Mouse (Mus musculus) liver, embryonic 13.5 days (tissue): ENCODE measurements at regions not wholly inside any gene's neighbourhood (a gene's known extent, or its start where the extent isn't known, plus 50 kb on each side); places are given as distances from the start of the nearest gene placed in this dataset.
"Not testable (repeated sequence)": the region's sequence is repeated elsewhere in the genome, so short reads cannot be mapped to it uniquely, and the experiment has no call there.

ENCODE experiments used
- ATAC-seq: fragments of 200-750 bp; cut with Nextera tagmentation; 2 replicates; pipeline ENCODE4 v1.8.0; 2017; ENCODE audit warnings: low read depth, mild to moderate bottlenecking, moderate number of reproducible peaks, moderate library complexity
- DNase-seq: peaks from one replicate; pipeline ENCODE4 v3.0.0; 2022
- H3K27ac ChIP-seq: fragments of 300-500 bp; sonication (generic); 2 replicates; pipeline ENCODE4 v1.5.1; 2015; ENCODE audit warnings: moderate library complexity, mild to moderate bottlenecking, inconsistent platforms
- H3K27me3 ChIP-seq: fragments of 300-500 bp; sonication (generic); 2 replicates; pipeline ENCODE4 v1.6.1; 2015; ENCODE audit warnings: mild to moderate bottlenecking, inconsistent platforms
- H3K36me3 ChIP-seq: fragments of 300-500 bp; sonication (generic); 2 replicates; pipeline ENCODE4 v1.6.1; 2015; ENCODE audit warnings: mild to moderate bottlenecking, inconsistent platforms
- H3K4me1 ChIP-seq: fragments of 300-500 bp; sonication (generic); replicated peaks from 2 replicates; pipeline ENCODE4 v1.6.1; 2015; ENCODE audit warnings: inconsistent platforms
- H3K4me2 ChIP-seq: fragments of 300-500 bp; sonication (generic); 2 replicates; pipeline ENCODE4 v1.6.1; 2015; ENCODE audit warnings: inconsistent platforms, mild to moderate bottlenecking, moderate library complexity
- H3K4me3 ChIP-seq: fragments of 300-500 bp; sonication (generic); replicated peaks from 2 replicates; pipeline ENCODE4 v1.5.1; 2015; ENCODE audit warnings: mild to moderate bottlenecking, inconsistent platforms
- H3K9ac ChIP-seq: fragments of 300-500 bp; sonication (generic); 2 replicates; pipeline ENCODE4 v1.6.1; 2015; ENCODE audit warnings: mild to moderate bottlenecking, inconsistent platforms
- H3K9me3 ChIP-seq: fragments of 300-500 bp; sonication (generic); replicated peaks from 2 replicates; pipeline ENCODE4 v1.6.1; 2016; ENCODE audit warnings: inconsistent platforms
- WGBS: fragments of 180-500 bp; shearing (Covaris S2); methylation state at CpG from one replicate; pipeline ENCODE4 v1.1.7; 2015; ENCODE audit not compliant: insufficient replicate concordance; 5-methylcytosine and 5-hydroxymethylcytosine counted together

DNA sequence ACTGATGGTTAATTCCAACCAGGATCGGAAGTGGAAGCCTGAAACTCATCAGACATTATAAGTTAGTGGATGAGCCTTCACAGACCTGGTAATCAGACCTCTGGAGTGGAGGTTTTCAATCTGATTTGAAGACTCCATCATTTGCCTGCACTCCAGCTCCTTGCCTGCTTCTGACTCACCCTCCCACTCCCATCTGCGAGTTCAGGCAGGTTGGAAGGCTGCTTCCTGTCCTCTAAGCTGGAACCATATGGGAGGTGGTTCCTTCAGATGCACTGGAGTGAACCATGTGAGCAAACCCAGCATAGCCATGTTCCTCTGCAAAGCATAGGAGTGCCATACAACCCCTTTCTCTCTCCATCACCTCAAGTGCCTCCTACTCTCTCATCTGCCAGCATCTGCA is 114.6 kb downstream of the Spata19 start:
- no peak overlapping the region for H3K27ac ChIP-seq
- H3K4me2 ChIP-seq, result no peak overlapping the region
- ATAC-seq, result no peak
- DNase-seq, result no peak
- no peak overlapping the region for H3K4me3 ChIP-seq
- no peak overlapping the region for H3K9ac ChIP-seq
- 35% methylated on average over 2 of the region's 2 CpGs for WGBS
- H3K27me3 ChIP-seq, result no peaks in the 10 kb centered on the region
- H3K36me3 ChIP-seq, result no peaks in the 10 kb centered on the region
- H3K9me3 ChIP-seq, result no peaks in the 10 kb centered on the region
- no peaks in the 10 kb centered on the region for H3K4me1 ChIP-seq

DNA sequence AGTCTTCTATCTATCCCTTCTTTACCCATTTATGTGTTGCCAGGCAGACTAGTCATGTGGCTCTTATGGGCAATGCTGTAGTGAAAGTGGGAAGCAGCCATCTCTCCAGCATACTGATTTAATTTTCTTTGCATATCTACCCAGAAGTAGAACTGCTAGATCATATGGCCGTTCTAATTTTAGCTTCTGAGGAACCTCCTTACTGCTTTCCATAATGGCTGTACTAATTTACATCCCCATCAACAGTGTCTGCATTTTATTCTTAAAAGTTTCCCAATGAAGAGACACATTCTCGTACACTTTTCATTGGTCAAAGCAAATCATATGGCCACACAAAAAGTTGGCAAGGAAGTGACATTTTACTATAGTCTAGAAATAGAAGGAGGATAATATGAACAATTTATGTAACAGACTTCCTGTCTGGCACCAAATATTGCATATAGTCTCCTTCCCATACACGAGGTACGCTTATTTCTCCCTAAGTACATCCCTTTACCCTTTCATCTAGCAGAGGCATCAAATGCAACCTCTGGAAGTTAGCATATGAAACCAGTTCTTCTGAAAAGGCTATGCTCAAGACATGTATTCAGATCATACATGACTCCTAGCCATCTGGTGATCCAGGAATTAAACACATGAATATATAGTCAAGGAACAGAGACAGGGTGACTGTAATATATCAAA is 119.0 kb downstream of the Spata19 start:
- no peak overlapping the region for H3K4me2 ChIP-seq
- H3K27ac ChIP-seq, result no peak overlapping the region
- H3K27me3 ChIP-seq, result no peaks in the 10 kb centered on the region
- WGBS, result 65% methylated on average over 4 of the region's 4 CpGs
- H3K9me3 ChIP-seq, result no peaks in the 10 kb centered on the region
- no peaks in the 10 kb centered on the region for H3K4me1 ChIP-seq
- H3K4me3 ChIP-seq, result no peak overlapping the region
- DNase-seq (no peak), ATAC-seq (no peak)
- H3K9ac ChIP-seq, result no peak overlapping the region
- no peaks in the 10 kb centered on the region for H3K36me3 ChIP-seq

GRCm38 (mm10) chr9:27518031-27518430 is 121.4 kb downstream of the Spata19 start:
- H3K4me1 ChIP-seq, result no peaks in the 10 kb centered on the region
- no peaks in the 10 kb centered on the region for H3K36me3 ChIP-seq
- no peak overlapping the region for H3K9ac ChIP-seq
- no peaks in the 10 kb centered on the region for H3K9me3 ChIP-seq
- no peak overlapping the region for H3K4me3 ChIP-seq
- DNase-seq (no peak), ATAC-seq (no peak)
- no peaks in the 10 kb centered on the region for H3K27me3 ChIP-seq
- H3K27ac ChIP-seq, result no peak overlapping the region
- 54% methylated on average over 4 of the region's 4 CpGs for WGBS
- no peak overlapping the region for H3K4me2 ChIP-seq

GRCm38 (mm10) chr9:27519711-27520110 is 123.1 kb downstream of the Spata19 start:
- Histone ChIP-seq H3K4me2 (no peak overlapping the region), H3K4me3 (no peak overlapping the region), H3K9me3 (no peaks in the 10 kb centered on the region), H3K27me3 (no peaks in the 10 kb centered on the region), H3K4me1 (no peaks in the 10 kb centered on the region), H3K9ac (no peak overlapping the region), H3K36me3 (no peaks in the 10 kb centered on the region), H3K27ac (no peak overlapping the region)
- 44% methylated on average over 5 of the region's 5 CpGs for WGBS
- ATAC-seq (no peak), DNase-seq (no peak)

GRCm38 (mm10) chr9:27521181-27521580 is 124.6 kb downstream of the Spata19 start:
- Histone ChIP-seq H3K4me2 (no peak overlapping the region), H3K36me3 (no peaks in the 10 kb centered on the region), H3K9me3 (no peaks in the 10 kb centered on the region), H3K27me3 (no peaks in the 10 kb centered on the region), H3K4me3 (no peak overlapping the region), H3K27ac (no peak overlapping the region), H3K9ac (no peak overlapping the region), H3K4me1 (no peaks in the 10 kb centered on the region)
- DNase-seq (no peak), ATAC-seq (no peak)
- 33% methylated on average over 3 of the region's 3 CpGs for WGBS

- no peaks in the 10 kb centered on the region for H3K27me3 ChIP-seq
- WGBS, result 68% methylated on average over 3 of the region's 3 CpGs
- H3K4me2 ChIP-seq, result no peak overlapping the region
- H3K36me3 ChIP-seq, result no peaks in the 10 kb centered on the region
- no peak overlapping the region for H3K9ac ChIP-seq
- H3K27ac ChIP-seq, result no peak overlapping the region
- DNase-seq (no peak), ATAC-seq (no peak)
- no peaks in the 10 kb centered on the region for H3K9me3 ChIP-seq
- no peaks in the 10 kb centered on the region for H3K4me1 ChIP-seq
- no peak overlapping the region for H3K4me3 ChIP-seq
Observed at GRCm38 (mm10) chr9:27526681-27527080, 130.1 kb downstream of the Spata19 start.

DNA sequence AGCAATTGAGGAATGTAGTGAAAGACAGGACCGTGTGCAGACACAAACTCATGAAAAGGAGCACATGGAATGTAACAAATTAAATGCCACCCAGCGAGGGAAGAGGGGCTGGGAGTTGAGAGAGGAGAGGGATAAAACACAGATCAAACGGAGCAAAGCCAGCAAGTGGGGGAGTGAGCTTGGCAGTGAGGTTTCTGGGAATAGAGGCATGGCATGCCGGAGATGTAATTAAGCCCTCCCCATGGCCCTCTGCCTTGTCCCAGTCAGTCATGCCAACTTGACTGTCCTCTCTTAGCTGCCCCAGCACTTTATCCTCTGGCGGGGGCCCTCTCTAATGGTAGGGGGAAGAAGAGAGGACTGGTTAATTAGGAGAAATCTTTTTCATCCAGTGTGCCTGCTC is 141.9 kb downstream of the Spata19 start:
- no peaks in the 10 kb centered on the region for H3K4me1 ChIP-seq
- no peaks in the 10 kb centered on the region for H3K36me3 ChIP-seq
- no peak overlapping the region for H3K4me2 ChIP-seq
- H3K27ac ChIP-seq, result no peak overlapping the region
- no peak for DNase-seq
- 44% methylated on average over 5 of the region's 5 CpGs for WGBS
- ATAC-seq, result no peak
- H3K9ac ChIP-seq, result no peak overlapping the region
- no peaks in the 10 kb centered on the region for H3K27me3 ChIP-seq
- no peak overlapping the region for H3K4me3 ChIP-seq
- no peaks in the 10 kb centered on the region for H3K9me3 ChIP-seq

GRCm38 (mm10) chr9:27541585-27542151 is 145.1 kb downstream of the Spata19 start:
- Histone ChIP-seq H3K27me3 (no peaks in the 10 kb centered on the region), H3K27ac (no peak overlapping the region), H3K9me3 (no peaks in the 10 kb centered on the region), H3K4me1 (no peaks in the 10 kb centered on the region), H3K4me3 (no peak overlapping the region), H3K36me3 (no peaks in the 10 kb centered on the region), H3K4me2 (no peak overlapping the region), H3K9ac (no peak overlapping the region)
- 44% methylated on average over 2 of the region's 2 CpGs for WGBS
- ATAC-seq, result no peak
- DNase-seq, result no peak

GRCm38 (mm10) chr9:27554697-27555096 is 158.1 kb downstream of the Spata19 start:
- ATAC-seq, H3K4me1 ChIP-seq, DNase-seq, H3K4me2 ChIP-seq, H3K36me3 ChIP-seq, H3K27me3 ChIP-seq, H3K9me3 ChIP-seq, H3K9ac ChIP-seq, H3K27ac ChIP-seq, H3K4me3 ChIP-seq: not testable (repeated sequence)

- H3K9ac ChIP-seq, result no peak overlapping the region
- H3K4me2 ChIP-seq, result no peak overlapping the region
- ATAC-seq (no peak), DNase-seq (no peak)
- WGBS, result 20% methylated on average over 6 of the region's 6 CpGs
- H3K27ac ChIP-seq, result no peak overlapping the region
- H3K36me3 ChIP-seq, result no peaks in the 10 kb centered on the region
- no peaks in the 10 kb centered on the region for H3K4me1 ChIP-seq
- H3K9me3 ChIP-seq, result no peaks in the 10 kb centered on the region
- H3K27me3 ChIP-seq, result no peaks in the 10 kb centered on the region
- H3K4me3 ChIP-seq, result no peak overlapping the region
Observed at GRCm38 (mm10) chr9:27556315-27557225, 160.0 kb downstream of the Spata19 start.

- no peaks in the 10 kb centered on the region for H3K36me3 ChIP-seq
- 38% methylated on average over 1 of the region's 1 CpGs for WGBS
- H3K4me1 ChIP-seq, result no peaks in the 10 kb centered on the region
- DNase-seq (no peak), ATAC-seq (no peak)
- H3K4me3 ChIP-seq, result no peak overlapping the region
- H3K27me3 ChIP-seq, result no peaks in the 10 kb centered on the region
- H3K9ac ChIP-seq, result no peak overlapping the region
- no peaks in the 10 kb centered on the region for H3K9me3 ChIP-seq
- H3K4me2 ChIP-seq, result no peak overlapping the region
- no peak overlapping the region for H3K27ac ChIP-seq
Observed at GRCm38 (mm10) chr9:27557886-27558285, 161.3 kb downstream of the Spata19 start.
